Mouse (Mus musculus) T-helper 1 cell (primary cell): ENCODE data around the gene Nsg2.

Experiments
- in situ Hi-C: fragments of 300-600 bp; cut with MboI, MseI; formaldehyde crosslinking; loops from one replicate; pipeline ENCODE4 v1.15.1; 2025; ENCODE audit warnings: high pct_unique_total_duplicates

The Nsg2 gene

GRCm38 (mm10) chr11:32011867-32012603, 11.8 kb downstream of the Nsg2 start:
- in situ Hi-C loops, result loop anchor here (25.0 kb wide), 1 partner anchor 1825 kb away; no protein-coding TSS in a partner anchor

GRCm38 (mm10) chr11:32013014-32013427, 12.8 kb downstream of the Nsg2 start:
- in situ Hi-C loops, result loop anchor here (25.0 kb wide), 1 partner anchor 1826 kb away; no protein-coding TSS in a partner anchor

DNA sequence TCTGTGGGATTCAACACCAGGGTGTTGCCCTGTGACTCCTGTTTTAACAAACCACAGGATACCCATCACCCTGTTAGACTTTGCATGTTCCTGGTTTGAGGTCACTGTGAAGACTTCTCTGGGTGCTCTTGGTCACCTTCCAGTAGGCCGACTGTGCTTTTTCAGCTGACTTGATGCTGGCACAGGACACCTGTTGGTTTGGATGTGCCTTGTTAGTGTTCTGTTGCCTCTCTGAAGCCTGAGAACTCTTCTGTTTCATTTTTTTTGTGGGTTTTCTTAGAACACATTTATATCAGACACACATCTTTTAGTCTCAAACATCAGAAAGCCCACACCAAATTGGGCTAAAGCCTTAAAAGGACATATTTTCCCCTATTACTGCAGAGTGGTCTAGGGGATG, 13.3 kb downstream of the Nsg2 start:
- in situ Hi-C loops, result loop anchor here (25.0 kb wide), 1 partner anchor 1826 kb away; no protein-coding TSS in a partner anchor

DNA sequence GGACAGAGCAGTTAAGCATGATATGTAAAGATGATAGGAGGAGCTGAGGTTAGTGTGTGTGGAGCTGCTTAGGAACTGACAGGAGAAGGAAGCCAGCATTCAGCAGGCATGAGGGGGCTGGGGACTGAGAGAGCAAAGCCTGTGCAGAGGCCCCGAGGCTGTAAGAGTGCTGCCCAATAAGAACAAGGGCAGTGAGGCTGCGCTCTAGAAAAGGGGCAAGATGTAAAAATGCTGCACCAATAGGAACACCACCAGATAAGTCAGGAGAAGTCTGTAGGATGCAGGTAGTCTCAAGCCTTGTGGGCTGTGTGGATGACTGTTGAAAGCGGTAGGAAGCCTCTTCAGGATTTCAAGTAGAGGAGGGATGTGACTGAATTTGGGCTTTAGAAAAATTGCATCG, 17.9 kb downstream of the Nsg2 start:
- in situ Hi-C loops, result loop anchor here (25.0 kb wide), 1 partner anchor 1831 kb away; no protein-coding TSS in a partner anchor

DNA sequence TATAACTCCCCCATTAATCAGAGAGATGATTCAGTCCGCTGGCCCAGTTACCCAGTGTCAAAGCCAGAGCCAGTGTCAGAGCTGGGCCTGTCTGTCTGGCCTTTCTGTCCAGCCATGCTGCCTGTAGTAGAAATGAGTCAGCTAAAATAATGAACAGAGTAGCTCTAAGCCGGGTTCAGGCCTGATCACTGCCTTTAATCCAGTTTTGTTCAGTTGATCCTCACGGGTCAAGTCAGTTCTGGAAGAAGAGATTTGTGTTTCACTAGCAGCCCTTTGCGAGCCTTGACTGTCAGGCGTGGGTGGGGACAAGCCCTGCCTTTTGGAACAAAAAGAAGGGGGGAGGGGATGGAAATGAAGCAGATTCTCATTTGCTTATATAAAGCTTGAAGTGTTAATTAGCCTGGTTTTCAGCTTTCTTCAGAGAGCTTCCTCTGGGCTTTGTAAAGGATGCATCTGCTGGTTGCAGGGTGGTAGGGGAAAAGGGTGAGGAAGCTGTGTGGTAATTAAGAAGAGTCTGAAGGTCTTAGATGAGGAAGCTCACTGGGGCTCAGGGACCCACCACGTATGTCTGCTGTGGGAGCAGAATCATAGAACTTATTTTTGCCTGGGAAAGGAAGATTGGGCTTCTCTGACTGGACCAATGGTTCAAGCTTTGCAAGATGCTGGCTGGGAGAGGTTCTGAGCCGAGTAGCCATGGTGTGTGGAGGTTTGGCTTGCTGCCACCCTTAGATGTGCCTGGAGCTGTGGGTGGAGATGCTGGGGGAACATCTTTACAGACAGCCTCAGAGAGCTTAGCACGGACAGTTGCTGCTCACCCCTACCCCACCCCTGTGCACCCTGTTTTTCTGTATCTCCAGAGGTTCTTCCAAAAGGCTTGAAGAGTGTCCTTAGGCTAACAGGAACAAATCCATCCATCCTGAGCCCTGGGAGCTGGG, 20.0 kb downstream of the Nsg2 start:
- in situ Hi-C loops, result loop anchor here (25.0 kb wide), 1 partner anchor 1833 kb away; no protein-coding TSS in a partner anchor

DNA sequence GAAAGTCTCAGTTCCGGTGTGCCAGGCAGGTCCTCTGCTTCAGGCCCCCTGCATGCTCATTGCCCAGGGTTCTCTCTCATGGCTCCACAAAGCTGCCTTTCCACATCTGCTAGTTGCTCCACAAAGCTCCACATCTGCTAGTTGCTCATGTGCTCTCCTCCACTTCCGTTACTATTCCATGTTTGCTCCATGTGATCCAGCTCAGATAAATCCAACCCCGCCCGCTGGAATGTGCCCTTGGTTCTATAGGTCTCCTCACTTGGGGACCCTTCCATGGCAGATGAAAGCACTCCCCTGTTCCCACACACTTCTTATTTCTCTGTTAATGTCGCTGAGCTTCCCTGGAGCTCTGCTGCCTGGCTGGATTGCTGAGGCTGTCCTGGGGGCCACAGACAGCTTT, 26.4 kb downstream of the Nsg2 start:
- in situ Hi-C loops, result no loop called here

DNA sequence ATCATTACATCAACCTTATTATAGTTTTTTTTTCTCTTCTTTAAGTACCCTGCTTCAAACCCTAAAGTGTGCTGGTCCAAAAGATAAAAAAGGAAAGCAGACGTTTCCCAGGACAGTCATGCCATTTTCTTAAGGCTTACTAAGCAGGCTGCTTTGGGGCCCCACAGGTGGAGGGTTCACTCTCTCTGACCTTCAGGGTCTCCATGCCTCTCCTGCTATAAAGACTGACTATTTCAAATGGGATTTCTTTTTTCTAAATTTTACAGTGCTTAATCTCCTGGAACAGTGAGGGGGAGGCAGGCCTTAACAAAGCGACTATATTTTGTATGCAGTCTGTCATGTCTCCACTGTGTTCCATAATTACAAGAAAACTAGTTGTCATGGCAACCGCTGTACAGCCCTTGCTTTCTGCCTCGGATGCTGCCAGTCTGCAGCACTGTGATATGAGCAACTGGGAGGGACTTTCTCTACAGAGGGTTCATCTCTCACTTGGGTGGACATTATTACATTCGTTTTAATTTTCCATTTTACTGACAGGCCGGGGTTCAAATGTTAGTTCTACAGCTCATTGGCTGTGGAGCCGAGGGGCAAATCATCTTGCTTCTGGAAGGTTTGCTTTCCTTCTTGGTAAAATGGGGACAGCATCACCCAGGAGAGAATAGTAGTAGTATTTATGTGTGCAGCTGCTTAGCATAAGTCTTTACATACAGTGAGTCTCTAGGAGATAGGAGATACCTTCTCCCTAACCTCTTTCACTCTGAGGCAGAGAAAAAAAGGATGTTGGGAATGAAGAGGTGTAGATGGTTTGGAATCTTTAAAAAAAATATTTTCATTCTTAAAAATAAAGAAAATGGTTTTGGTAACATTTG, 27.4 kb downstream of the Nsg2 start:
- in situ Hi-C loops, result no loop called here

GRCm38 (mm10) chr11:32028605-32029004, 28.3 kb downstream of the Nsg2 start:
- in situ Hi-C loops, result no loop called here

DNA sequence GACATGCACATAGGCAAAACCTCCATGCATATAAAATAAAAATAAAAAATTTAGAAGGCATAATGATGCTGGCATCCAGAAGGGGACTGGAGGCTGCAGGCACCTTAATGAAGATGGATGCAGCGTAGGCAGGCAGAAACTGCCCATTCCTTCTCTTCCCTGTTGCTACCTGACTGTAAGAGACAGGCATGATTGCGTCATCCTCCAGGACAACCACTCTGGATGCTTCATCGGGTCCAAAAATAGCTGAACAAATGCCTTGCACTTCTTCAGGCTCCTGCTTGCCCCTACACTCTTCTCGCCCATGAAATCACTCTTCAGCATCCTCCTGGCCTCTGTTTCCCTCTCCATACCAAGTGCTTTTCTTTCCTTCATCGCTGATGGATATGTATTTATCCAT, 29.1 kb downstream of the Nsg2 start:
- in situ Hi-C loops, result no loop called here

GRCm38 (mm10) chr11:32031396-32031795, 31.1 kb downstream of the Nsg2 start:
- in situ Hi-C loops, result no loop called here

DNA sequence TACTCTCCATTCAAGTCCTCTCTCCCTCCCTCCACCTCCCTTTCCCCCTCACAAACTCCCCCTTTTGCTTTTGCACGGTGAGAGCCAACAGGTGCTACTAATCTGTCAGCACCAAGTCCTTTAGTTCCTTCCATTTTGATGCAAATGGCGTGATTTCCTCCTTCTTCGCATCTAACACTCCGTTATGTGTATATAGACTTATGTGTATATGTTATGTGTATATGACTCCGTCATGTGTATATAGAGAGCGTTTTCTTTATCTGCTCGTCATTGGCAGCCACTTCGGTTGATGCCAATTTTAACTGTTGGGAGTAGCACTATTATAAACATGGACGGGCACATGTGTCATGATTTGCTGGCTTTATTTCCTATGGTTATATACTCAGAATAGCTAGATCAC, 31.8 kb downstream of the Nsg2 start:
- in situ Hi-C loops, result no loop called here

- in situ Hi-C loops, result no loop called here
Measured at GRCm38 (mm10) chr11:32035831-32036230, 35.6 kb downstream of the Nsg2 start.

DNA sequence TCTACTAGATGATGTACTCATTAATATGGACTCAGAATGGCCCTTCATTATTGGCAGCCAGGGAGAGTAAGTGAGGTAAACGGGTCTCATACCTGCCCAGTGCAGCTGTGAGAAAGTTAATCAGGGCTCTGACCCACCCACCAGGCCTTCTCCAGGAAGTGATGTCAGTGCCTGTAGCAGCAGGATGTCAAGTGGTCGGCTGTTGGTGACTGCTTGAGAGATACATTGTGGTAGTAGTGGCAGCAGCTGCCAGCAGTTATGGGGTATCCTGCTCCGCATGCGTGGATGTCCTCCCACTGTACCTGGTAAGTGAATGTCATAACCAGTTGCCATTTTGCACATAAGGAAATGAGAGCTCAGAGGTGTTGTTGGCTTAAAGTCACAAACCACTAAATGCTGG, 39.4 kb downstream of the Nsg2 start:
- in situ Hi-C loops, result no loop called here

- in situ Hi-C loops, result no loop called here
Measured at GRCm38 (mm10) chr11:32057389-32057788, 57.1 kb downstream of the Nsg2 start.

- in situ Hi-C loops, result no loop called here
Measured at GRCm38 (mm10) chr11:32057861-32058260, 57.6 kb downstream of the Nsg2 start.

- in situ Hi-C loops, result loop anchor here (10.0 kb wide), 1 partner anchor 984 kb away; no protein-coding TSS in a partner anchor
Measured at GRCm38 (mm10) chr11:32061020-32061419, 60.8 kb downstream of the Nsg2 start.

DNA sequence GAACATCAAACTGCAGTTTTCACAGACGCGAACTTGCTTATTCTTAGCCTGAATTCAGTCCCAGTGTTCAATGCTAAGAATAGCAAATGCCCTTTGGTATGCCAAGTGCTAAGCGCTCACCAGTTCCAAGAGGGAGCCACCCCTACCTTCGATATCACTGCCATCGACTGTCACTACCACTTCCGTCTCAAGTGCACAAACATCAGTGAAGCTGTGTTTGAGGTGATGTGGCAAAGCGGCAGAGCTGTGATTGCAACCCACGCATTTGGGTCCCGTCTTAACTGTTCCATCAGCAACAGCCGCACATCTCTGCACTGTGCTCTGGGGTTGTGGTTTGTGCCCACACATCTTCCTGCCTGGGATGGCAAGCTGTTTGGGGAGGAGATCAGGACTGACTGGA, 61.6 kb downstream of the Nsg2 start:
- in situ Hi-C loops, result loop anchor here (10.0 kb wide), 1 partner anchor 983 kb away; no protein-coding TSS in a partner anchor

- in situ Hi-C loops, result loop anchor here (10.0 kb wide), 1 partner anchor 981 kb away; no protein-coding TSS in a partner anchor
Measured at GRCm38 (mm10) chr11:32063775-32064510, 63.7 kb downstream of the Nsg2 start.

DNA sequence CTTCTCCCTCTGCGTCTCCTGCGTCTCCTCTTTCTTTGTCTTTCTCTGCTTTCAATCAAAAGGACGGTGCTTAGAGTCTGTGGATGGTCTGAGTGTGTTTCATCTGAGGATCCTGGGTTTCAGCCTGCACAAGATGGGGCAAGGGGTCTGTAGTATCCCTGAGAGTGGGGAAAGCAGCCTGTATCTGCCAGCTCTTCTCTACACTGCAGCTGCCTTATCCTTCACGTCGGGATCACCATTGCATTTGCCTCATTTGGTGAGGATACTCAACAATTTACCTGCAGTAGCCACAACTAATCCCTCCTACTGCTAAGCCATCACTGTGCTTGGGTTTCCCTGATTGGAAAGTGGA, 64.2 kb downstream of the Nsg2 start:
- in situ Hi-C loops, result loop anchor here (10.0 kb wide), 1 partner anchor 980 kb away; no protein-coding TSS in a partner anchor

GRCm38 (mm10) chr11:32068736-32069490, 68.7 kb downstream of the Nsg2 start:
- in situ Hi-C loops, result loop anchor here (10.0 kb wide), 1 partner anchor 976 kb away; no protein-coding TSS in a partner anchor
